Mouse (Mus musculus): ENCODE results near the gene Ap1m1.

DNA sequence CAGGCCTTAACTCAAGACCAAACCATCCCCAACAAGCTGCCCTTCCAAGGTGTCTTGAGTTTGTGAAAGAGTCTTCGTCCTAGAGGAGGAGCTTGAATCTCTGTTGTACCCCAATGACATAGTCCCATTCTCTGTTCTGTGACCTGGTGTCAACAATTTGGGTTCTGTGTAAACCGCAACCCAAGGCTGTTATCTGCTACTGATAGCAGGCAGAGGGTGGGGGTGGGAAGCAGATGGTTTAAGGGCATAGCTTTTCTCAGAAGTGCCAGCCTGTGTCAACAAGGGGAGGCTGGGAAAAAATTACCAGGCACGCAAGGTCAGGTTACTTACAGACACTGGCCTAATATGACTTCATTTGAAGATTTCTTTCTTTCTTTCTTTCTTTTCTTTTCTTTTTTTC, 37.4 kb downstream of the Ap1m1 start:
- TF ChIP-seq POLR2A (IDR thresholded peaks at IDR 0.05; ENCODE audit: borderline replicate concordance, extremely low read depth, insufficient read depth, insufficient read length, poor library complexity, severe bottlenecking) = no peak
- TF ChIP-seq CTCF (IDR thresholded peaks at IDR 0.05; ENCODE audit: borderline replicate concordance, extremely low read depth, insufficient read depth, insufficient read length) = no peak

Measured in brain, embryonic 14.5 days (tissue).